Mouse (Mus musculus) activated CD4-positive, CD25-positive, alpha-beta regulatory T cell, adult 4 months (primary cell): Measurements from ENCODE around the gene Siglecg. TPM values are rescaled to one million over a fixed set of nuclear protein-coding genes. Genes with fewer than 3 reads are reported as not detected.
A peak's percentile ranks its signal among the peaks of the same experiment; 100 is the strongest.

ENCODE experiments used
- ATAC-seq: one replicate; pipeline ENCODE4 v1.8.0; 2017
- polyA plus RNA-seq, 2 experiments: library from polyadenylated mRNA; unstranded; fragments of 100-300 nt; shearing (Covaris generic); gene quantifications; one replicate each; pipeline ENCODE4 v1.2.1; 2017

Siglecg gene
- polyA plus RNA-seq, 2 experiments from 2014 or later, result 2.4 TPM; not detected in 1

- no peak for ATAC-seq
These were observed 34.7 kb downstream of the Siglecg start for GRCm38 (mm10) chr7:43442684-43443083.

- ATAC-seq, result peak; percentile 80
These were observed 35.3 kb downstream of the Siglecg start for GRCm38 (mm10) chr7:43443126-43443916.

GRCm38 (mm10) chr7:43443917-43444293, 35.9 kb downstream of the Siglecg start, which contains the start of the genes Etfb and Gm45233:
Gene Etfb (plus strand): TSS chr7:43444083.
Gene Gm45233 (plus strand): TSS chr7:43444128.
- peak; percentile 93 for ATAC-seq

- no peak for ATAC-seq
These were observed 39.8 kb downstream of the Siglecg start for GRCm38 (mm10) chr7:43447801-43448200.

- ATAC-seq, result no peak
These were observed 40.2 kb downstream of the Siglecg start for GRCm38 (mm10) chr7:43448246-43448645.

GRCm38 (mm10) chr7:43449811-43450210, 41.8 kb downstream of the Siglecg start:
- ATAC-seq, result no peak

- ATAC-seq, result no peak
These were observed 43.7 kb downstream of the Siglecg start for GRCm38 (mm10) chr7:43451726-43452125.

GRCm38 (mm10) chr7:43452609-43453008, 44.6 kb downstream of the Siglecg start:
- peak; percentile 43 for ATAC-seq

GRCm38 (mm10) chr7:43453599-43454355, 45.8 kb downstream of the Siglecg start:
- no peak for ATAC-seq

- no peak for ATAC-seq
These were observed 46.4 kb downstream of the Siglecg start for GRCm38 (mm10) chr7:43454371-43454770.

GRCm38 (mm10) chr7:43462851-43463250, 54.8 kb downstream of the Siglecg start, which contains the start of gene Vsig10l:
Gene Vsig10l (plus strand): TSS chr7:43463151.
- ATAC-seq, result no peak

GRCm38 (mm10) chr7:43463976-43464375, 56.0 kb downstream of the Siglecg start:
- ATAC-seq, result no peak

GRCm38 (mm10) chr7:43464864-43465343, 56.9 kb downstream of the Siglecg start:
- ATAC-seq, result no peak

- peak; percentile 80 for ATAC-seq
These were observed 57.5 kb downstream of the Siglecg start for GRCm38 (mm10) chr7:43465344-43466098.

- ATAC-seq, result peak; percentile 62
These were observed 58.2 kb downstream of the Siglecg start for GRCm38 (mm10) chr7:43466099-43466694.

Other genes starting within 250 kb of the Siglecg start
- gene Zfp715, start 94.9 kb upstream of the Siglecg start, polyA plus RNA-seq, result 10 to 100 TPM; 15.5 to 15.8 TPM
- not detected for gene Siglecf, start 56.9 kb upstream of the Siglecg start, polyA plus RNA-seq
- not detected for gene Lim2, start 19.5 kb downstream of the Siglecg start, polyA plus RNA-seq
- 100 to 1,000 TPM; 381 to 402 TPM for gene Nkg7, start 28.9 kb downstream of the Siglecg start, polyA plus RNA-seq
- 1 to 10 TPM in 1 of 2 experiments, not detected in 1; 1.4 TPM for gene Cldnd2, start 32.6 kb downstream of the Siglecg start, polyA plus RNA-seq
- gene Etfb, start 35.9 kb downstream of the Siglecg start, polyA plus RNA-seq, result 100 to 1,000 TPM; 235 to 271 TPM
- gene Gm45233, start 35.9 kb downstream of the Siglecg start, polyA plus RNA-seq, result not detected
- 1 to 10 TPM; 1.2 to 4.3 TPM for gene Vsig10l, start 54.9 kb downstream of the Siglecg start, polyA plus RNA-seq
- not detected for gene Iglon5, start 81.9 kb downstream of the Siglecg start, polyA plus RNA-seq
- gene 4931406B18Rik, start 97.7 kb downstream of the Siglecg start, polyA plus RNA-seq, result not detected
- not detected for gene Cd33, start 136.2 kb downstream of the Siglecg start, polyA plus RNA-seq
- gene Zfp658, start 154.1 kb downstream of the Siglecg start, polyA plus RNA-seq, result 1 to 10 TPM; 3.2 to 3.4 TPM
- gene Zfp719, start 171.4 kb downstream of the Siglecg start, polyA plus RNA-seq, result 10 to 100 TPM in 1 of 2 experiments, 1 to 10 TPM in 1; 9.4 to 10.9 TPM
- gene Zfp819, start 199.0 kb downstream of the Siglecg start, polyA plus RNA-seq, result under 1 TPM in 1 of 2 experiments, not detected in 1; 0.20 TPM
- not detected for gene Ceacam18, start 226.5 kb downstream of the Siglecg start, polyA plus RNA-seq